Mouse (Mus musculus) spleen, adult 2 months (tissue): ENCODE measurements around the gene Wbp2nl. TPM values are rescaled to one million over a fixed set of nuclear protein-coding genes. Genes with fewer than 3 reads are reported as not detected.

Experiments
- DNase-seq, 2 experiments: peaks; one replicate each; pipeline versions ENCODE4 v3.0.0 to v3.0.0-alpha.2; 2012 to 2021; ENCODE audit warnings: low spot score in 2 of 2, low read depth in 1 of 2
- H3K27ac ChIP-seq: fragments of 200-500 bp; 2 replicates; pipeline ENCODE4 v1.5.1; 2012; ENCODE audit warnings: low read length, inconsistent platforms; ENCODE audit not compliant: insufficient read depth
- H3K27me3 ChIP-seq: fragments of 200-500 bp; 2 replicates; pipeline ENCODE4 v1.6.1; 2012; ENCODE audit warnings: mild to moderate bottlenecking, moderate library complexity, low read length, inconsistent platforms; ENCODE audit not compliant: control insufficient read depth, insufficient read depth
- H3K36me3 ChIP-seq: fragments of 200-500 bp; 2 replicates; pipeline ENCODE4 v1.6.1; 2012; ENCODE audit warnings: mild to moderate bottlenecking, low read length, inconsistent platforms; ENCODE audit not compliant: control insufficient read depth, insufficient read depth
- H3K4me1 ChIP-seq: fragments of 200-500 bp; 2 replicates; pipeline ENCODE4 v1.6.1; 2011; ENCODE audit warnings: inconsistent platforms; ENCODE audit not compliant: control insufficient read depth, insufficient read depth, insufficient read length
- H3K4me3 ChIP-seq: fragments of 200-500 bp; 2 replicates; pipeline ENCODE4 v1.5.1; 2011; ENCODE audit warnings: mild to moderate bottlenecking, inconsistent platforms; ENCODE audit not compliant: insufficient read depth, insufficient read length; ENCODE audit errors: extremely low read depth
- CTCF ChIP-seq: fragments of 200-500 bp; IDR thresholded peaks from 2 replicates; pipeline ENCODE4 v1.5.1; 2011; ENCODE audit warnings: mild to moderate bottlenecking, inconsistent platforms; ENCODE audit not compliant: insufficient read depth, insufficient read length, insufficient replicate concordance; ENCODE audit errors: extremely low read depth
- POLR2A ChIP-seq: fragments of 200-500 bp; IDR thresholded peaks from 2 replicates; pipeline ENCODE4 v1.6.1; 2011; ENCODE audit warnings: low read depth, low read length, inconsistent platforms
- WGBS: fragments of 180-500 bp; shearing (Covaris S2); methylation state at CpG from one replicate; pipeline ENCODE4 v1.1.7; 2018; 5-methylcytosine and 5-hydroxymethylcytosine counted together
- polyA plus RNA-seq: library from polyadenylated mRNA; depleted of rRNA; stranded (reverse); fragments of >200 nt; gene quantifications from 2 replicates; pipeline ENCODE4 v1.2.3, GENCODE M21; 2012

The Wbp2nl gene
- polyA plus RNA-seq, 1 experiment = 0.07 TPM

DNA sequence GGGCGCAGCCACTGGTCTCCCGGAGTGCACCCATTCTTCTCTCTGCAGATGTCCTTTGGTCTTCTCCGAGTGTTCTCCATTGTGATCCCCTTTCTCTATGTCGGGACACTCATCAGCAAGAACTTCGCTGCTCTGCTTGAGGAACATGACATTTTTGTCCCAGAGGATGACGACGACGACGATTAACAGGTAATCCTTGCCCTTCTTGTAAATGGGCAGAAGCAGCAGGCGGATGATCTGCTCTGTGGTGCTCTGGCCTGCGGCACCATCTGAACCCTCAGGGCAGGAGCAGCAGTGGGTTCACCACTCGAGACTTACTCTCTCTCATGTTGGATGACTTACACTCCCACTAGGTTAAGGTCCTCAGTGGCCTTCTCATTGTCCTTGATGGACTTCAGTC is 49.1 kb downstream of the Wbp2nl start:
- no peaks in the 10 kb centered on the region for H3K27me3 ChIP-seq
- no peak for DNase-seq
- peaks cover 12% of the 10 kb centered on the region for H3K4me1 ChIP-seq
- no peak overlapping the region for H3K27ac ChIP-seq
- H3K36me3 ChIP-seq = peaks cover 16% of the 10 kb centered on the region
- H3K4me3 ChIP-seq = no peak overlapping the region
- 96% methylated on average over 12 of the region's 12 CpGs for WGBS
- TF ChIP-seq CTCF = no peak
- no peak for TF ChIP-seq POLR2A

- Histone ChIP-seq H3K4me1 (peaks cover 15% of the 10 kb centered on the region), H3K27me3 (no peaks in the 10 kb centered on the region), H3K4me3 (no peak overlapping the region), H3K36me3 (peaks cover 16% of the 10 kb centered on the region), H3K27ac (no peak overlapping the region)
- DNase-seq = no peak
- TF ChIP-seq POLR2A (no peak), CTCF (no peak)
- 73% methylated on average over 8 of the region's 8 CpGs for WGBS
These were observed 49.7 kb downstream of the Wbp2nl start for GRCm38 (mm10) chr15:82348258-82348998.

GRCm38 (mm10) chr15:82348999-82349341 is 50.2 kb downstream of the Wbp2nl start:
- Histone ChIP-seq H3K4me1 (peaks cover 15% of the 10 kb centered on the region), H3K27ac (no peak overlapping the region), H3K27me3 (no peaks in the 10 kb centered on the region), H3K36me3 (peaks cover 16% of the 10 kb centered on the region), H3K4me3 (no peak overlapping the region)
- 88% methylated on average over 2 of the region's 2 CpGs for WGBS
- DNase-seq = no peak
- no peak for TF ChIP-seq CTCF
- TF ChIP-seq POLR2A = no peak

GRCm38 (mm10) chr15:82350349-82350748 is 51.6 kb downstream of the Wbp2nl start:
- H3K4me3 ChIP-seq = no peak overlapping the region
- H3K27ac ChIP-seq = no peak overlapping the region
- 94% methylated on average over 4 of the region's 4 CpGs for WGBS

DNA sequence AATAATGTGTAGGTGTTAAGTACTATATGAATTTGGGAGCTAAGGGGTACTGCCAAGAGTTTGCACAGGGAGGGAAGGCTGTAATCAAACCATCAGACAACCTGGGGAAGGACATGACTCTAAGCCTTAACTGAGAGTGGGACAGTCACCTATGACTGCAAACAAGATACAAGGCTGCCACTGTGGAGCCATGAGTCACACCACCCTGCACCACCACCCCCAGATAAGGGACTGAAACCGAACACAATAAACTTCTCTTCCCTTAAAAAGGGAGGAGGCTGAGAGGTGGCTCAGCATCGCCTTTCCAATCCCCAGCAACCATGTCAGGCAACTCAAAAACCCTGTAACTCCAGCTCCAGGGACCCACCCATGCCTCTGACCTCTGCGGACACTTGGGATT is 52.7 kb downstream of the Wbp2nl start:
- Histone ChIP-seq H3K4me1 (peaks cover 15% of the 10 kb centered on the region), H3K27me3 (no peaks in the 10 kb centered on the region), H3K36me3 (peaks cover 16% of the 10 kb centered on the region), H3K27ac (no peak overlapping the region), H3K4me3 (no peak overlapping the region)
- no peak for TF ChIP-seq POLR2A
- no peak for TF ChIP-seq CTCF
- no peak for DNase-seq
- WGBS = 72% methylated on average over 3 of the region's 3 CpGs

More at GRCm38 (mm10) chr15:82350349-82350748, 51.6 kb downstream of the Wbp2nl start:
- peaks cover 15% of the 10 kb centered on the region for H3K4me1 ChIP-seq
- DNase-seq = no peak
- H3K27me3 ChIP-seq = no peaks in the 10 kb centered on the region
- TF ChIP-seq CTCF (no peak), POLR2A (no peak)
- peaks cover 16% of the 10 kb centered on the region for H3K36me3 ChIP-seq

DNA sequence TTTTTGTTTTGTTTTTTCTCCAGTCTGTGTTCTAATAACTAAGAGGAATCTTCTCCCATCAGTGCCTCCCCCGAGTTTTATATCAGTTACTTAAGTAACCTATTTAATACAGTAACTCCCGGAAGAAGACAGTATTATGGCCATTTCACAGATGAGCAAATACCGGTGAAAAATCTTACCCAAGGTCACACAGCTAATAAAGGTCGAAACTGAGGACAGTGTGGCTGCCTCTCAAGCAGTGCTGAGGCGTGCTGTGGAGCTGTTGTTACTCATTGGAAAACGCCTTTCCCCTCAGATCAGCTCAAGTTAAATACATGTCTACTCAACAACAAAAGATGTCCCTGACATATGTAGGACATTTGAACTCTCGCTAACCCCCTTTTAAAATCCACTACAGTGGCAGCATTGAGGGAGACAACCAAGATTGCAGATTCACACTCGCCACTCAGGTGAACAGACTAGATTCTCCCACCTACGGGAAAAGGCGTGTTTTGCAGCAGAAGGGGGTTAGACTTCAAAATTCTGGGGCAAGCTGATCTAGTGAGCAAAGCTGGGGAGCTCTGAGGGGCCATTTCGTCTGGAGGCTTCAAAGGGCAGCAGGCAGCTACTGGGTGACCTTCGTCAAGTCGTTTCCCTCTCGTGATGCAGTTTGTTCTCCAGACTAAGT is 54.5 kb downstream of the Wbp2nl start:
- Histone ChIP-seq H3K27ac (no peak overlapping the region), H3K36me3 (peaks cover 16% of the 10 kb centered on the region), H3K4me3 (peak overlapping the region; percentile 85), H3K27me3 (no peaks in the 10 kb centered on the region), H3K4me1 (peaks cover 7% of the 10 kb centered on the region)
- no peak for DNase-seq
- 22% methylated on average over 14 of the region's 14 CpGs for WGBS
- TF ChIP-seq CTCF (no peak), POLR2A (no peak)

DNA sequence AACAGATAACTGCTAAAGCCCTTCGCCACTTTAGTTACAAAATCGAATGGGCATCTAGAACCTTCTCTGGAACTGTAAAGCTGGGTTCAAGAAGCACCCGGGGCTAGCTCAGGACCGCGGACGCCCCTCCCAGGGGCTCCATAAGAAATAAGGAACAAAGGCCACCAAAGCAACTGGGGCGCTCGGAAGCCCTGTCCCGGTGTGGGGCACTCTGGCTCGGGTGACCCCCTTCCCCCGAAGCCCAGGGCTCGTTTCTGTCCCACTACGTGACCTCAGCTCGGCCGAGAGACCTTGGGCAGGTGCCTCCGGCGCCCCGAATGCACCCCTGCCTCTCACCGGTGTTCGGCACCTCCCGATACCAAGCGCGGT is 55.0 kb downstream of the Wbp2nl start:
- WGBS = under 1% methylated on average over 23 of the region's 23 CpGs
- peaks cover 12% of the 10 kb centered on the region for H3K36me3 ChIP-seq
- no peak for DNase-seq
- H3K27me3 ChIP-seq = no peaks in the 10 kb centered on the region
- peak overlapping the region; percentile 85 for H3K4me3 ChIP-seq
- TF ChIP-seq CTCF (no peak), POLR2A (no peak)
- H3K27ac ChIP-seq = peak overlapping the region; percentile 71
- H3K4me1 ChIP-seq = peaks cover 6% of the 10 kb centered on the region; the same call in 1 of the 2 replicates
